Mouse (Mus musculus): ENCODE data around the gene Mettl7a1. TPM values are rescaled to one million over a fixed set of nuclear protein-coding genes. Genes with fewer than 3 reads are reported as not detected.
"Not testable (repeated sequence)": the region's sequence is repeated elsewhere in the genome, so short reads cannot be mapped to it uniquely, and the experiment has no call there.

Mettl7a1 gene
- polyA plus RNA-seq, 1 experiment, result 18.9 TPM

DNA sequence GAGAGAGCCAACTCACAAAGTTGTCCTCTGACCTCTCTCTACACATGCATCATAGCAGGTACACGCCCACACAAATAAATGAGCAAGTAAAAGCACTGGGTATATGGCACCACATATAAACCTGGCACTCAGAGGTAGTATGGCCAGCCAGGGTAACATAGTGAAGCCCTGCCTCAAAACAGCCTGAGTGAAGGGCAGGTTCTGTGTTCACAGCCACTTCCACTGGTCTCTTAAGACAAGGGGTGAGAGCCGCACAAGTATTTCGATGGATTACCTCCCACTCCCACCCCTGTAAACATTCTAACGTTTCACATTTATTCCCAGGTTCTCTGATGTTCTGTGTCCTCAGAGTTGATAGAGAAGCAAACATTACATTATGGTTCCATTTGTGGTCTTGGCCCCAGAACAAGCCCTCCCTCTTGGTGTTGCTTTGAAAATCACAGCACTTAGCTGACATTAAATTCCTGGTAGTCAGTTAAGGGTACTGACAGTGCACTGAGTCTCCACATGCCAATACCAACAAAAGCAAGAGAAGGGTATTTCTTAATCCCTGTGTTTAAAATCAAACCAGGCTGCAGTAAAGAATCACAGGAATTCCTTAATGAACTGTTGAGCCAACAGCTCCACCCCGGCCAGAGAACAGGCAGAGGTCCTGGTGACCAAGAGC lies 37.5 kb downstream of the Mettl7a1 start:
- H3K27ac ChIP-seq (ENCODE audit: control insufficient read depth, insufficient read depth, low read length); DNase-seq; H3K4me3 ChIP-seq (ENCODE audit: control insufficient read depth, insufficient read depth, low read length); H3K36me3 ChIP-seq (ENCODE audit: control insufficient read depth, insufficient read depth, low read length); H3K27me3 ChIP-seq (ENCODE audit: control insufficient read depth, insufficient read depth, low read length); H3K4me1 ChIP-seq (replicated peaks; ENCODE audit: control insufficient read depth, insufficient read depth, low read length): not testable (repeated sequence)
- WGBS, result 86% methylated on average over 5 of the region's 5 CpGs

DNA sequence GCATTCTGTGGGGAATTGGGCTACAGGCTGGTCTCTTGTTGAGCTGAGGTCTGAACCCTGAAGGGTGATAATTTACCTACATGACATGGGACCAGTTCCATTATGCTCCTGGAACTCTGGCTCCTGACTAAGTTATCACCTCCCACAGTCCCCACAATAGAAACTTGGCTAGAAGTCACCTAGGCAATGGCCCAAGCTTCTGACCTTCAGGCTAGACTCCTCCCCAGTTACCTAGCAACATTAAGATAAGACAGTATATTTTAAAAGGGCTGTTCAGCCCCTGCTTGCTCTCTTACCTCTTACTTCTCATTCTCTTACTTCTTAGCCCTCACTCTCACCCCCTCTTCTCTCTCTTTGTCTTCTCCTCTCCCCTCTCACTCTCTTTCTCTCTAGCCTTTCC lies 41.5 kb downstream of the Mettl7a1 start:
- Histone ChIP-seq H3K4me1 (replicated peaks; ENCODE audit: control insufficient read depth, insufficient read depth, low read length) (no peaks in the 10 kb centered on the region), H3K36me3 (ENCODE audit: control insufficient read depth, insufficient read depth, low read length) (no peaks in the 10 kb centered on the region), H3K27me3 (ENCODE audit: control insufficient read depth, insufficient read depth, low read length) (no peaks in the 10 kb centered on the region), H3K27ac (ENCODE audit: control insufficient read depth, insufficient read depth, low read length) (no peak overlapping the region), H3K4me3 (ENCODE audit: control insufficient read depth, insufficient read depth, low read length) (no peak overlapping the region)
- TF ChIP-seq POLR2A (IDR thresholded peaks at IDR 0.05; ENCODE audit: control insufficient read depth, extremely low read depth, insufficient read depth, low read length, poor library complexity) (no peak), CTCF (IDR thresholded peaks at IDR 0.05; ENCODE audit: borderline replicate concordance, control insufficient read depth, extremely low read depth, insufficient read depth, low read length, poor library complexity) (no peak)
- DNase-seq, result no peak

DNA sequence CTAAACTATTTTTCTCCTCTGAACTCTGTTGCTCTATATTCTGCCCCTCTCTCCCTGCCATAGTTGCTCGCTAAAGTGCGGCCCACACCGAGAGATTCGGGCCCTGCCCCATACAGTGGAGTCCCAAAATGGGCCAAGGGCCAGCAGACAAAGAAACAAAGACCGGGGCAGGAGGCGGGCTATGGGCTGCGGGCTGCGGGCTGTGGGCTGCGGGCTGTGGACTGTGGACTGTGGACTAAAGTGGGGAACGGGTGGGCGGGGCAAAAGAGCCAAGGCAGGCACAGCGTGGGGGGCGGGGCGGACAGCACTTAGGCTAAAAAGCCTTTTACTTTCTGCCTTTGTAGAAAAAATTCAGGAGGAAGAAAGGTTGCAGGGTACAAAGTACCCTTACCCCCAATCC lies 42.8 kb downstream of the Mettl7a1 start:
- Histone ChIP-seq H3K36me3 (ENCODE audit: control insufficient read depth, insufficient read depth, low read length) (no peaks in the 10 kb centered on the region), H3K27me3 (ENCODE audit: control insufficient read depth, insufficient read depth, low read length) (no peaks in the 10 kb centered on the region), H3K4me3 (ENCODE audit: control insufficient read depth, insufficient read depth, low read length) (no peak overlapping the region), H3K4me1 (replicated peaks; ENCODE audit: control insufficient read depth, insufficient read depth, low read length) (no peaks in the 10 kb centered on the region), H3K27ac (ENCODE audit: control insufficient read depth, insufficient read depth, low read length) (no peak overlapping the region)
- TF ChIP-seq CTCF (IDR thresholded peaks at IDR 0.05; ENCODE audit: borderline replicate concordance, control insufficient read depth, extremely low read depth, insufficient read depth, low read length, poor library complexity) (no peak), POLR2A (IDR thresholded peaks at IDR 0.05; ENCODE audit: control insufficient read depth, extremely low read depth, insufficient read depth, low read length, poor library complexity) (no peak)
- 86% methylated on average over 14 of the region's 14 CpGs for WGBS
- no peak for DNase-seq

DNA sequence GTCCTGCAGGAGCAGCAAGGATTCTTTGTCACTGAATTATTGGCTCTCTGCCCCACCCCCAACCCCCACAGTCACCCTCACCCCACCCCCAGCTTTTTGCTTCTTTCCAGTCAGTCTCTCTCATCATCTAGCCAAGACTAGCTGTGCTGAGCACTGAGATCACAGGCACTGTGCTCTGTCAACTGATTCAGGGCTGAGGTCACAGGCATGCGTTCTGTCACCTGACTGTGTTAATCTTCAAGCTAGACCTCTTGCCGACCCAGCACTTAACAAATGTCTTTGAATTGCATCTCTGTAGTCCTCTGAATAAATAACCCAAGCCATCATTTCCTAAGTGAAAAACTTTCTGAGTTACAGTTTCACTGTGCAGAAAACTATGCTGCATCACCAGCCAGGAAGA lies 45.6 kb downstream of the Mettl7a1 start:
- WGBS, result 80% methylated on average over 2 of the region's 2 CpGs
- DNase-seq, result no peak
- Histone ChIP-seq H3K27ac (ENCODE audit: control insufficient read depth, insufficient read depth, low read length) (no peak overlapping the region), H3K36me3 (ENCODE audit: control insufficient read depth, insufficient read depth, low read length) (no peaks in the 10 kb centered on the region), H3K4me3 (ENCODE audit: control insufficient read depth, insufficient read depth, low read length) (no peak overlapping the region), H3K27me3 (ENCODE audit: control insufficient read depth, insufficient read depth, low read length) (no peaks in the 10 kb centered on the region), H3K4me1 (replicated peaks; ENCODE audit: control insufficient read depth, insufficient read depth, low read length) (no peaks in the 10 kb centered on the region)
- TF ChIP-seq CTCF (IDR thresholded peaks at IDR 0.05; ENCODE audit: borderline replicate concordance, control insufficient read depth, extremely low read depth, insufficient read depth, low read length, poor library complexity) (no peak), POLR2A (IDR thresholded peaks at IDR 0.05; ENCODE audit: control insufficient read depth, extremely low read depth, insufficient read depth, low read length, poor library complexity) (no peak)

DNA sequence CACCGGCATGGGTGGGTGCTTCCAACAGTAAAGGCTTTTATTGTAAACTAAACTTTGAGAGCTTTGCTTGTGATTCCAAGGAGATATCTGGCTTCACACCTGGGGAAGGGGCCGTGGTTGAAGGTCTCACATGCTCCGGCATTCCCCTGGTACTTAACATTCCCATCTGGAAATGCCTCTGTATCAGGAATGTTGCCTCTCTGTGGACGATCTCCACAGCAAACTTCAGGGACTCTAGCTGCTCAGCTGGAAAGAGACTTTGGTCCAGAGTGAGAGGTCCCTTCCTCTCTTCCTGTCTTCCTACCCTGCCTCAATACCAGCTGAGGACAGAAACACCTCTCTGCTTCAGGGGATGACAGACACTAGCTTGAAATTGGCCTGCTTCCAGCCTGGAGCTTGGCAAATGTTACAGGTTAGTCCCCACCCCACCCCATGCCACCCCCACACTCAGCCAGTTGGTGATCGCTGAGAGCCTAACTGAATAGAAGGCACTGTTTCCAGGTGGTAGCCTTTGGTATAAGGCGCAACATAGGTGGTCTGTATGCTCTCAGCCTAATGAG lies 47.6 kb downstream of the Mettl7a1 start:
- Histone ChIP-seq H3K4me3 (ENCODE audit: control insufficient read depth, insufficient read depth, low read length) (no peak overlapping the region), H3K36me3 (ENCODE audit: control insufficient read depth, insufficient read depth, low read length) (no peaks in the 10 kb centered on the region), H3K27me3 (ENCODE audit: control insufficient read depth, insufficient read depth, low read length) (no peaks in the 10 kb centered on the region), H3K27ac (ENCODE audit: control insufficient read depth, insufficient read depth, low read length) (no peak overlapping the region), H3K4me1 (replicated peaks; ENCODE audit: control insufficient read depth, insufficient read depth, low read length) (no peaks in the 10 kb centered on the region)
- WGBS, result 88% methylated on average over 6 of the region's 6 CpGs
- no peak for TF ChIP-seq CTCF (IDR thresholded peaks at IDR 0.05; ENCODE audit: borderline replicate concordance, control insufficient read depth, extremely low read depth, insufficient read depth, low read length, poor library complexity)
- TF ChIP-seq POLR2A (IDR thresholded peaks at IDR 0.05; ENCODE audit: control insufficient read depth, extremely low read depth, insufficient read depth, low read length, poor library complexity), result no peak
- no peak for DNase-seq

DNA sequence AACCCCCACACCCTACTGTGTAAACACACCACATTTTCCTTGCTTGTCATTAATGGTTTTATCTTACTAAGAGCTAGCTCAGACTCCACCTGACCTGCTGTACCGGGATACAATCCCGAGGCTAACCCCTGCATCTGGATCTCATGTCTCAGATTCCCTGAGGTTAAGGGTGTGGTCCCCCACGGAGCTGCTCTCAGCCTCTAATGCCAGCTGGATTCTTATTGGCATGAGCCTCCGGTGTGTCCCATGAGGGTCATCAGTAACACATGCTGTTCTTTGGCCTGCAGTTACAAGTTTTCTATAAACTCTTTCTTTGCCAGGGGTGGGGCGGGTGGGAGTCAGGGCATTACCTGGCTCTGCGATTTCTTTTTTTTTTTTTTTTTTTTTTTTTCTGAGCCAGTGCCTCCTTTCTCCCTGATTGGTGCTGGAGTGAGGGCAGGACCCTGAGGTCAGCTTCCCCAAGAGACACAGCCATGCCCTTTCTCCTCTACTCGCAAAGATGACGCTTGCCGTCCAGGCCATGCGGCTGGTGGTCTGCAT lies 48.8 kb downstream of the Mettl7a1 start, which contains the start of the genes Methig1 and Mettl7a2:
Gene Methig1 (plus strand): TSS at position 439 of the 540 bp plus-strand sequence.
Gene Mettl7a2 (plus strand): TSS at position 490 of the 540 bp plus-strand sequence.
- no peak for DNase-seq
- TF ChIP-seq POLR2A (IDR thresholded peaks at IDR 0.05; ENCODE audit: control insufficient read depth, extremely low read depth, insufficient read depth, low read length, poor library complexity) (no peak), CTCF (IDR thresholded peaks at IDR 0.05; ENCODE audit: borderline replicate concordance, control insufficient read depth, extremely low read depth, insufficient read depth, low read length, poor library complexity) (no peak)
- H3K36me3 ChIP-seq (ENCODE audit: control insufficient read depth, insufficient read depth, low read length), result no peaks in the 10 kb centered on the region
- 92% methylated on average over 10 of the region's 10 CpGs for WGBS
- H3K4me3 ChIP-seq (ENCODE audit: control insufficient read depth, insufficient read depth, low read length), result no peak within 1 kb of the TSS
- H3K27me3 ChIP-seq (ENCODE audit: control insufficient read depth, insufficient read depth, low read length), result no peaks in the 10 kb centered on the region
- H3K27ac ChIP-seq (ENCODE audit: control insufficient read depth, insufficient read depth, low read length), result no peak within 1 kb of the TSS
- no peaks in the 10 kb centered on the region for H3K4me1 ChIP-seq (replicated peaks; ENCODE audit: control insufficient read depth, insufficient read depth, low read length)

DNA sequence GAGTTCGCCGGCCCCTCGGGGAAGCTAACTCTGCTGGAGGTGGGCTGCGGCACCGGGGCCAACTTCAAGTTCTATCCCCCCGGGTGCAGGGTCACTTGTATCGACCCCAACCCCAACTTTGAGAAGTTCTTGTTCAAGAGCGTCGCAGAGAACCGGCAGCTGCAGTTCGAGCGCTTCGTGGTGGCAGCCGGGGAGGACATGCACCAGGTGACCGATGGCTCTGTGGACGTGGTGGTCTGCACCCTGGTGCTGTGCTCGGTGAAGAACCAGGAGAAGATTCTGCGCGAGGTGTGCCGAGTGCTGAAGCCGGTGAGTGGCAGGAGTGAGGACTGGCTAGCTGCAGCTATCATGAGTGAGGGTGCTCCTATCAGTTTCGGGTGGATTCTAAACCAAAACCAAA lies 49.5 kb downstream of the Mettl7a1 start:
- DNase-seq; H3K27ac ChIP-seq (ENCODE audit: control insufficient read depth, insufficient read depth, low read length); H3K36me3 ChIP-seq (ENCODE audit: control insufficient read depth, insufficient read depth, low read length); H3K4me3 ChIP-seq (ENCODE audit: control insufficient read depth, insufficient read depth, low read length); H3K4me1 ChIP-seq (replicated peaks; ENCODE audit: control insufficient read depth, insufficient read depth, low read length); H3K27me3 ChIP-seq (ENCODE audit: control insufficient read depth, insufficient read depth, low read length): not testable (repeated sequence)
- 97% methylated on average over 13 of the region's 22 CpGs for WGBS
